Mouse (Mus musculus) testis, adult 2 months (tissue): ENCODE results near the gene Slc25a4.

ENCODE experiments used
- CTCF ChIP-seq: fragments of 200-500 bp; IDR thresholded peaks from 2 replicates; pipeline ENCODE4 v1.5.1; 2012; ENCODE audit warnings: low read depth, mild to moderate bottlenecking, inconsistent platforms, low read length, moderate library complexity; ENCODE audit not compliant: control insufficient read depth, insufficient read depth, insufficient replicate concordance
- POLR2A ChIP-seq: fragments of 200-500 bp; IDR thresholded peaks from 2 replicates; pipeline ENCODE4 v1.6.1; 2012; ENCODE audit warnings: low read depth, mild to moderate bottlenecking, inconsistent platforms, low read length, moderate library complexity; ENCODE audit not compliant: control insufficient read depth

DNA sequence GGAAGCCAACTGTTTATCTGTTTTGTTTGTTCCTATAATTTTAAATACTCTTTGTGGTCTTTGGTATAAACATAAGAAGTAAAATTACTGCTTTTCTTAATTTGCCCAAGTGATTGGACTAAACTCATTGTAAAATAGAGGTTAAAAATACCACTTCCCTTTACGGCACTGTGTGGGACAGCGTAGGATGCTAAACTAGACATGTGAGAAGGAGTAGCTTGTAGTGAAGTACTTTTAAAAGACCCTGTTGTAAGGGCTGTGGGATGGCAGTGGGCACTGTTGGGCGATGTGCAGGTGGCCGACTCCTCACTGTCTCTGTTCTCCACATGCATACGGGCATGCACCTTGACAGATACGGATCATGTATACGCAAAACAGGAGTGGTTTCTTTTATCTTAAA is 30.9 kb downstream of the Slc25a4 start:
- TF ChIP-seq POLR2A, result no peak
- no peak for TF ChIP-seq CTCF
